Mouse (Mus musculus) kidney, adult 11 months (tissue): ENCODE measurements at regions not wholly inside any gene's neighbourhood (a gene's known extent, or its start where the extent isn't known, plus 50 kb on each side); places are given as distances from the start of the nearest gene placed in this dataset.

ENCODE experiments used
- DNase-seq: peaks from one replicate; pipeline ENCODE4 v3.0.0; 2022

DNA sequence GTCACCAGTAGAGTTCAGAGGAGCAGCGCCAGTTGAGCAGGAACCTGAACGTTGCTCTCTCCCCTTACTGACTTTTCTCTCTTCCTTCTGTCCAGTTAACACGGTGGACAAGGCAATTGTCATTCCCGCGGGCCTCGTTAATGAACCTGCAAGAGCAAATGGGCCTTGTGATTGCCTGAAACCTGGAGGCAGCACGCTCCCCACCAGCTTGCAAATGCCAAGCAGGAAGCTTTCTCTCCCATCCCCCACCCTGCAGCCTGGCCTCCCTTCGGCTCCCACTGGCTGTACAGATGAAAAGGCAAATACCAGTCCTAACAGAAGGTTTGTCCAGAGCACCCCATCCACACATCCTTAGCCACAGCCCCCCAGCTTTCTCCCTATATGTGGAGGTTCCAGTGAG is 298.3 kb downstream of the Bcor start:
- DNase-seq = no peak

DNA sequence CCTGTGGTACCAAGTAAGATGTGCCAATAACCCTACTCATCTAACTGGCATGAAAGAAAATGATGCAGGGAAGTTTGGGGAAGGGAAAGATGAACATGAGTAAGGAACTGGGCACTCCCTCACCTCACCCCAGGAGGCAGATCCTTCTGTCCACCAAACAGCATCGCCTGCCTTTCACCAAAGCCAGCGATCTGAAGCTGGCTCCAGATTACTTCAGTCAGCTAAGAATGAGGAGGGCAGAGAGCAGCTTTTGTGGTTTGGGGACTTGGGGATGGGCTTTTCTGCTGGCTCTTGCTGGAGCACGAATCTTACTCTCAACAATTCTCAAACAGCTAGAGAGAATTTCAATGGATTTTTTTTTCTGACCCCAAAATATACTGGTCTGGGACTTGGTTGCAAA is 297.0 kb downstream of the Bcor start:
- DNase-seq = no peak

DNA sequence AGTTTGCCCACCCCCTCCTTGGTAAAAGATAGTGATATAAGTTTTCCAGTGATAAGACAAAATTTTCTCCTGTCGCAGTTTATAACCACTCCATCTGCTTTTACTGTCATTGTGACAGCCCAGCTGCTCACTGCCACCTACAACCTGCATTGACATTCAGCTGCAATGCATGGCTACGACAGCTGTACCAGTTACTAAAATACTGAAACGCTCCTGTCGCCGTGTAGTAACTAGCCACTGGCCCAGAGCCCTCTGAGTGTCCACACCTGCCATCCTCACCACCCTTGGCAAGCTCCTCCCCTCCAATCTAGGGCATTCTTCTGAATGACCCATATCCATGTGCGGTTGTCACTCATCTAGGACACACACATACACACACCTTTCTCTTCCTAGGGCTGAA is 286.2 kb downstream of the Bcor start:
- DNase-seq = no peak

DNA sequence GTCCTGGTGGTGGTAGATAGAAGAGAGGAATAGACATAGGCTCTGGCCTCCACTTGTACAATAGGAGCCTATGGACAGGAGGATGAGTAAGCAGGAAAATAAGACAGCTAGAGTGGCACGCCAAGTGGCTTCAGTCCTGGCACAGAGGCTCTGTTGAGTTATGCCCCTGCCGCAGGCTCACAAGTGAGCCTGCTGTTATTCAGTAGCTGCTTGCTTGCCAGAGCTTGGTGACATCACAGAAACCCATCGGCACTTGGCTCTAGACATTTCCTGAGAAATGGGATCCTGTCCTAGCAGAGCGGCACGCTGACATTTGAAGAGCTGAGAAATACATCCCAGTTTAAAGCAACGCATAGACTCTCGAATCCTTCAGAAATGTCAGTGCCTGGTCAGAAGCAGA is 283.5 kb downstream of the Bcor start:
- no peak for DNase-seq

DNA sequence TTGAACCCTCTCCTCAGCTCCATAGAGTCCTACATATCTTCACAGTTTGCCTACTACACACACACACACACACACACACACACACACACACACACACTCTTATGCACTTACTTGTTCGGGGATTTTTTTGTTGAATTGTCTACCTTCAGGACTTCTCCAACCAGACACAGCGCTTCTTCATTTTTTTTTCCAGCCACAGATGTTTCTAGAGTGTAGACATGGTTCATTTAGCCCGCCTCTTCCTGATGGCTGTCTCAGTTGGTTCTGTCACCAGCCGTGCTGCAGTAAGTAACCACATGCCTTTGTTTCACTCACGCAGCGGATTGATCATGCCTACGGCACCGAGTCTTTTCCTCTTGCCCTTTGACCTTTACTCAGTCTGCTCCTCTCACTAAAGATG is 282.1 kb downstream of the Bcor start:
- DNase-seq = no peak

DNA sequence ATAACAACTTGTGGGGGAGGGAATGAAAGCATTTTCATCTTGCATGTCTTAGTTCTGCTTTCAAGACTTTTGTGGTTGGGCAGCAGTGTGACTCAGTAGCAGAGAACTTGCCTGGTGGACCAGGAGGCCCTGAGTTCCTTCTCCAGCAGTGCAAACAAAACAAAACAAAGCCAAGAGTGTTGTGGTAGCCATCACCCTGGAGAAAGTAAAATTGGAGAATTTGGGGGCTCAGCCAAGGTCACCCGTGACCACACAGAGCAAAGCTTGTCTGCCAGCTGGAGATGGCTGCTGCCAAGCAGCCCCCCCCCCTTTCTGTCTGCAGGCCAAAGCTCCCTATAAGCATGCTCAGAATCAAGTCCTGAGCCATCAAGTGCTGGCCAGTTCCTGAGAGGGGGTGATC is 279.2 kb downstream of the Bcor start:
- no peak for DNase-seq

DNA sequence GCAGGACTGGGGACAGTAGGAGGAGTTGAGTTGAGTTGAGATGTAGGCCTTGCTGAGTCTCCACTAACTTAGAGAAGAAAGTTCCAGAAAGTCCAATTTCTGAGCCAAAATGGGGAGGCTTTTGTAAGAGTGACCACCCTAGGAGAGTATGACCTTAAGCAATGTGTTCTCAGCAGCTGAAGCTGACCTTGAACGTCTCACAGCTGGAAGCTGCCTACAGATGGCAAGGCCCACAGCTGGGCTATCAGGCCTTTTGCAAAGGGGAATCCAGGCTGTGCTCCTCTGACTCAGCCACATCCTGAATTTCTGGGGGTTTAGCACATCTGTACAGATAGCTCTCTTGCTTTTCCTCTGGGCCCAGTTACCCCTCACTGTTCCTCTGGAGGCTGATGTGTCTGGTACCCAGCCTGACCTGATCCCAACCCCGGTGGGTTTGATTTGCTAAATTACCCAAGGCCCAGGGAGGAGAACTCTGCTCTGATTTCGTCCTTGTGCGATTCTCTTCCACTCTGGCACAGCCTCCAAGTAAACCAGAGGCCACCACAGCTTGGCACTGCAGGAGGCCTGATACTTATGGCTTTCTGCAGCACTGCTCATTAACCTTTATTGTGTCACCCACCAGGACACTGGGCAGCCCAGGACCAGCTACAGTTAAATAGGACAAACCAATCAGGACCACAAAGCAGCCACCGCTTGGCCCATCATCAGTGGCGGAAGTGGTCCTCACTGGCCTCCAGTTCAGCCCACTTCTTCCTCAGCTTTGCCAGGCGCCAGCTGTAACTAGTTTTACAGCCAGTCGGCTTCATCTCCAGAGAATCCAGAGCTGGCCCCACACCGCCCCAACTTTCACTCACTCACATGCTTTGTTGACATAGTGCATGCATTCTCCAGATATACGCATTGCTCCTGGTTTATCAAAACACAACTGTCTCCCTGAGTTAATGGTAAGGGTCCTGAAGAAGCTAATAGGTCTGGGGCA is 276.1 kb downstream of the Bcor start:
- DNase-seq = no peak

DNA sequence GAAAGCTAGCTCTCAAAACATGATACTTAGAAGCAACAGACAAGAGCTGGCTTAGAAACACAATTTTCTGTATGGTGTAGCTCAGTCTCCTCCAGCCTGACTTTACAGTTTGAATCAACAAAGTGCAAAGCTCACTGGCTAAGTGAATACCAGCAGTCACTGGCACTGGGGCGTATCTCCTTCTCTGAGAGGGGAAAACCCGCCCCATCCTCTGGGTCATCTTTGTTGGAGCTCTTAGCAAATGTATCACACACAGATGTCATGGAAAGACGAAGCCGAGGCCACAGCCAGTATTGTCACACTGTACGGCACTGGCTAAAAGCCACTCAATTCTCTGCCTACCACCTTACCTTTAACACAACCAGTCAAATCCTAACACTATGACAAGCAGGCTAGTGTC is 267.8 kb downstream of the Bcor start:
- no peak for DNase-seq

DNA sequence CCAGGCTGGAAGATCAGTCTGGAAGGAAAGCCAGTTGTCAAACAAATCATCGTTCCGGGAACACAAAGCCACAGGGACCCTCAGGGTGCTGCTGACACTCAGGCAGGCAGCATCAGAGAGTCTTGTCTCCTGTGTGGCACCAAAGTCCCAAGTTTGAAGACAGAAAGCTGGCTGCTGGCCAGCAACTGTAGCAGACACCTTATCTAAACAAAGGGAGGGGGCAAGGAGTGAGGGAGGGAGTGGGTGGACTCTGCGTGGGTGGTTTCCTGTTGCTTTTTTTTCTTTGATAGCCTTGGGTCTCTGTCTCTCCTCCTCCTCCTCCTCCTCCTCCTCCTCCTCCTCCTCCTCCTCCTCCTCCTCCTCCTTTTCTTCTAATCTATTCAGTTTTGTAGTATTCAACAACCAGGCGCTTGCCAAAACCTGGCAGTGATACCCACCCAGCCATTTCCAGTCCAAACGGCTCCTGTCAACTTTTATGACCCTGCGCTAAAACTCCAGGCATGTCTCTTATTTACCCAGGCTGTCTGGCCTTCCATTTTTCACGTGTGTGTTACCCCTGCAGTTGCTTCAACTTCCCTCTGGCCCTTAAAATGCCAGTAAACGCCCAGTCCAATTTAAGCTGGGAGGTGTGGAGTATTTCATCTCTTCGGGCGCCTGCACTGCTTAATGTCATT is 266.4 kb downstream of the Bcor start:
- DNase-seq = no peak

DNA sequence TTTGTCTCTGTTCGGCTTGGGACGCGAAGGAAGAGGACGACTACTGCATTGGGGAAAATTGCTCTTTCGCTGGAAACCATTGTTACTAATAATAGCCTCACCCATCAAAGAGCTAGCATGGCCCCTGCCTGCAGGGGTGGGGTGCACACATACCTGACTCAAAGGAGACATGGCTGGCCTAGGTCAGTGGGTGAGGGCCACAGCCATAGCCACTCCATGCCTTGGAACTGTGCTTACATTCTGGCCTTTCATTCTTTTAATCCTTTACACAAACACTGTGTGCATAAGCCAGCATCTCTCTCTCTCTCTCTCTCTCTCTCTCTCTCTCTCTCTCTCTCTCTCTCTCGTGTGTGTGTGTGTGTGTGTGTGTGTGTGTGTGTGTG is 265.9 kb downstream of the Bcor start:
- DNase-seq = no peak

DNA sequence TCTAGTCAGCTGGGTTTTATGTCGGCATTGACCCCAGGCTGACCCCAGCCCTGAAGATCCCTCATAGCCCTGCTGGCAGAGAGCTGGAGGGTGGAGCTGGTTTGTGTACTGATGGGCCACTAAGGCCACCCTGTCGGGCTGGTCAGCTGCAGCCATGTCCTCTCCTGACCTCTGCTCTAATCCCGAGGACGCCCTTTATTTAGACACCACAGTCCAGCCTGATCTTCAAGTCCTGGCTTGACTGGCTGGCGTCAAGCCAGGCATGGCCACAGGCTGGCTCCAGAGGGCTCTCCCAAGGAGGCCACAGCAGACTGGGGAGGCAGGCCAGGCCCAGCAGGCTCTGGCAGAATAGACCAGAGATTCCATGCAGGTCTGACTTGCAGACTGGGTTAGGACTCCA is 264.8 kb downstream of the Bcor start:
- peak; percentile 51 for DNase-seq

DNA sequence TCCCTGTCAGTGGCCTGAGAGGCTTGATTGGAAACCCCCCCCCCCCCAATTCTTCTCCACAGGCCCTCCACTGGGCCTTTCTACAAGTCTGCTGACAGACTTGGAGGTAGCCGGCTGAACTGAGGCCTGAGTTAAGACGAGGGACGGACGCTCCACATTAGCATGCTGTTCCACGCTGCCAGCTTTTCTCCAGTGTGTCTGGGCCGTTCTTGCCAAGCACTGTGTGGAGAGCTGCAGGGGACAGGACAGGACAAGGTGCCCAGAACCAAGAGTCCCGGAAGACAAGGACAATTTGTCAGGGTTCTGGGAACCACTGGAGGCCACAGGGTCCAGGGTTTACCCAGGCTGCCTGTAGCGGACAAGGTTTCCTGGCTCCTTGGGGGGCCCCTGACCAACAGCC is 261.9 kb downstream of the Bcor start:
- DNase-seq = no peak

DNA sequence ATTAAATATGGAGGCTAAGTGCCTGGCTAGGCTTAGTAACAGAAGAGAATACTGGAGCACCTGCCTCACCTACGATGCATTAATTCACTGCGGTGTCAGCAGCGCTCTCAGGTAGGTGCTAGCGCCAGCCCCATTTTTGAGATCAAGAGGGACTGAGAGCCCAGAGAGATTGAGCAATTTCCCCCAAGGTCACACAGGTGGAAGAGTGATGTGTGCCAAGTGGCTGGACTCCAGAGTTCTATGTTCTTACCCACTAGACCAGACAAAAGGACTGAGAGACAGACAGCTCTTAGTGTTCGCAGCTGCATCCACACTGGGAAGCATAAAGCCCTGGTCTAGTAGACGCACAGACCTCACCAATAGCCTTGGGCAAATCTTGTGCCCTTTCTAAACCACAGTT is 261.1 kb downstream of the Bcor start:
- DNase-seq = no peak

DNA sequence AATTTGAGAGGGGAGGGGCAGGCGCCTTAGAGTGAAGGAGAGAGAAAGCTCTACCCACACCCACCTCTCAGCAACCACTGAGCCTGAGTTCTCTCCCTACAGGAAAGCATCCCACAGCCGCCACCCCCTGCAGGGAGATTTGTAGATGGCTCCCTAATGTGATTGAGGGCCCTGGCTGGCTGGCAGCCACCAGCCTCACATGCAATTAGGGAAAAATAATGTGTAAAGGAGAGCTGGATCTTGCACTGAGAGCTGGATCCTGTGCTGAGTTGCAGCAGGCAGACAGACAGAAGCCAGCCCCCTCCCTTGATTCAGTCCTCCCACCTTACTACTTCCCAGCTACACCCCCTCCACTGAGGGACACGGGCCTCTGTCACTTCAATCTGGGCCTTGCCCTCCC is 260.2 kb downstream of the Bcor start:
- no peak for DNase-seq

DNA sequence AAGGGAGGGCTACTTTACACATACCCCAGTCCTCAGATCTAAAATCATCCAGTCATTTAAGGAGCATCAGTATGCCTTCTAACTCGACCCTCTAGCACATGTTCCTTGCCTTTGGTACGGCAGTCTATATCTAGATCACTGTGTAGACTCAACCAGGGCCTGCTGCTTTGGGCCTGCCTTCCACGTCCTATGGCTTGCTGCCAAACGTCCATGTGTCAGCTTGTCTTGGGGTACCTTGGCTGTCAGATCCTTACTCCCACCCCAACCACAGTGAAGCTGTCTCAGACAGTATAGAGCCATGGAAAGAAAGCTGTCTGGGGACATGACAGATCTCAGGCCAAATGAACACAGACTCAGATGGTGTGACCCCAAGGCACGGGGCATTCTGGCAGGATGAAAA is 258.4 kb downstream of the Bcor start:
- DNase-seq = no peak

DNA sequence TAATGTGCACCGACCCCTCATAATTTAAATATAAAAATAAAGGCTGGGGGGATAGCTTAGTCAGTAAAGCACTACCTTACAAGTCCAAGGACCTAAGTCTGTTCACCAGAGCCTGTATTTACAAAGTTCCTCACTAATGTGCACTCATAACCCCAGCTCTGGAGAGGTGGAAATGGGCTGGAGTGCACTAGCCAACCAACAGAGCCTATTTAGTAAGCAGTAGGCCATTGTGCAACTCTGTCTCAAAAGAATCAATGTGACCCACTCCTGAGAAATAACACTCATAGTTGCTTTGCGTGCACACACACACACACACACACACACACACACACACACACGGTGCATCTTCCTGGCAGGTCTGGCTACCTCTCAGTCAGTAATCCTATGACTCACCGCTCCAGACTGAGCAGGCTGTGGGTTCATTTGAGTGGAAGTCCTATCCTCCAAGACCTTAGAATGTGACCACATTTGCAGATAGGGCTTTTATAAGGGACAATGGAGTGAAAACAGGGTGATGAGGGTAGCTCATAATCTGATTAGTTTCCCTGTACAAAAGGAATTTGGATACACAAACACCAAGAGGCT is 256.9 kb downstream of the Bcor start:
- DNase-seq = no peak

DNA sequence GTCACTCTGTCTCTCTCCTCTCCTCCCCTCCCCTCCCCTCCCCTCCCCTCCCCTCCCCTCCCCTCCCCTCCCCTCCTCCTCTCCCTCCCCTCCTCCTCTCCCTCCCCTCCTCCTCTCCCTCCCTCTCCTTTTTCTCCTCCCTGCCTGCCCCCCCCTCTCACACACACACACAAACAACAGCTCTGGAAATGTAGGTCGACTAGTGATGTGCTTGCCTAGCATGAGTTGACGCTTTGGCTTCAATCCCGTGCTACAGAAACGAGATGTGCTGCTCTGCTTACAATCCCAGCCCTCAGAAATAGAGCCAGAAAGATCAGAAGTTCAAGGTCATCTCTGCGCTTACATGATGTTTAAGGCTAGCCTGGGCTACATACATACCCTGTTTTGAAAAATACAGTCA is 254.9 kb downstream of the Bcor start:
- DNase-seq = no peak

DNA sequence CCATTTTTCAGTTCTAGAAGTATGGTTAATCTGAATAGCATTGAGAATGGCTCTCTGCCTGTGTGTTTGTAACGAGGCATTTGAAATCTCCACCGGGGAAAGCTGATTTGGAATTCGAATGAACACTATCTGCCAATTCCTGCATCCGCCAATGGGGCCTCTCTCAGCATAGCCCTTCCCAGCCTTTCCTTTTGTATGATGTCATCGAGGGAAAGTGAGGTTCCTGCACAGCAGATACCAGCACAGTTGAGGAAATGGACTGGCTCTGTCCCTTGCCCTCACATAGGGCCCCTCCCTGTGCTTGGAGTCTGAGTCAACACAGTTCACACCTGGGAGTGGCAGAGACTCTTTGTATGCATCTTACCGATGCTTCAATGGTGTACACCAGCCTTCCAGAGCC is 253.0 kb downstream of the Bcor start:
- no peak for DNase-seq

DNA sequence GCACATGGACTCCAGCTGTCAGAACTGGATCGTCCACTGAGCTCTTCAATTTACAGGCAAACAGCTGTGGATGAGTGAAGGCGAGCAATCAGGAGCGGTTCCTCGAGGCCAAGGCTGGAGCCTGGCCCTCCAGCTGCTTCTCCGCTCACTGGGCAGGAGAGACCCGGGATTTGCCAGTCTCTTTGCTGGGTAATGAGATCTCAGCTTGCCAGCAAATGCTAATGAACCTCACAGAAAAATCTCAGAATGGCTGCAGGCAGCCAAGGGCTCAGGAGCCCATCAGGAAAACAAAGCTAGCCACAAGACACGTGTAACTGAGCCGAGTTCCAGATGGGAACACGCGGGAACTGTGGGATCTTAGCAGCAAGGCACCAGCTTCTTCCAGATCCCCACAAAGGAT is 244.2 kb downstream of the Bcor start:
- no peak for DNase-seq

DNA sequence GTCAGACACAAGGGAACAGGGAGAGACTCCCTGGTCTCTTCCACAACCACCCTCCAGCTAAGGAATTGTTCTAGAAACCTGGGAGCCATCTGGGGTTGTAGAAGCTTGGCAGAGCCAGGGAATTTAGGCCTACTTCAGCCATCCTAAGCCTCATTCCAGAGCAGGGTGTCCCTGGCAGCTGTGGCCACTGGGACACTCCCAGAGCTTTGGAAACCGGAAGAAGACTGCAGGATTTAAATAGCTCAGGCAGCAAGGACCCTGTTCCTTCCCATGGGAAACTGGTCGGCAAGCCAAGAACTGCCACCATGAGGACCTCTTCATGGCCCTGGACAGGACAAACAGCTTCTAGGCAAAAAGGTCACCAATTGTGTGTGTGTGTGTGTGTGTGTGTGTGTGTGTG is 239.9 kb downstream of the Bcor start:
- peak; percentile 36 for DNase-seq

DNA sequence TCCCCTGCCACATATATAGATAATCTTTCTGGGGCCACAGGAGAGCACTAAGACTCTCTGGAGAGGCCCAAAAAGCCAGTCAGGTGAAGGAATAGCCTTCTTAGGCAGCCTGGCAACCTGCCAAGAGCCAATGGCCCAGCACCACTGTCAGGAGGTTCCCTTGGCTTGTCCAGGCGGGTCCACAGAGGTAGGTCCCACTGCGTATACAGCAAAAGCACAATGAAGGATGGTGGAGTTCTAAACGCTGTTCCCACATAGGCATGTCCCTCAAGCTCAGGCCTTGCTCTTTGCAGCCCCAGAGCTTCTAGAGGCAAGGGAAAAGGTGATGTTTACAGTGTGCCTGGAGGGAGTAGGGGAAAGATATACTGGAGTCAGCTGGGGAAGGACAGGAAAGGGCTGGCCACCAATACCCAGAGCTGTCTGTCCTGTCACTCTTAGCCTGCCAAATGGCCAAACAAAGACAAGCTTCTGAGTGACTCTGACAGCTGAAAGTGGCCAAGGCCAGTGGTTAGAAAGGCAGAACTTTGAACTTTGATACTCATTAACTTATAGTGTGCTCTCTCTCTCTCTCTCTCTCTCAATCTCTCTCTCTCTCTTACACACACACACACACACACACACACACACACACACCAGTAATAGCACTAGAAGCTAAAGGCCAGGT is 235.4 kb downstream of the Bcor start:
- peak; percentile 12 for DNase-seq

DNA sequence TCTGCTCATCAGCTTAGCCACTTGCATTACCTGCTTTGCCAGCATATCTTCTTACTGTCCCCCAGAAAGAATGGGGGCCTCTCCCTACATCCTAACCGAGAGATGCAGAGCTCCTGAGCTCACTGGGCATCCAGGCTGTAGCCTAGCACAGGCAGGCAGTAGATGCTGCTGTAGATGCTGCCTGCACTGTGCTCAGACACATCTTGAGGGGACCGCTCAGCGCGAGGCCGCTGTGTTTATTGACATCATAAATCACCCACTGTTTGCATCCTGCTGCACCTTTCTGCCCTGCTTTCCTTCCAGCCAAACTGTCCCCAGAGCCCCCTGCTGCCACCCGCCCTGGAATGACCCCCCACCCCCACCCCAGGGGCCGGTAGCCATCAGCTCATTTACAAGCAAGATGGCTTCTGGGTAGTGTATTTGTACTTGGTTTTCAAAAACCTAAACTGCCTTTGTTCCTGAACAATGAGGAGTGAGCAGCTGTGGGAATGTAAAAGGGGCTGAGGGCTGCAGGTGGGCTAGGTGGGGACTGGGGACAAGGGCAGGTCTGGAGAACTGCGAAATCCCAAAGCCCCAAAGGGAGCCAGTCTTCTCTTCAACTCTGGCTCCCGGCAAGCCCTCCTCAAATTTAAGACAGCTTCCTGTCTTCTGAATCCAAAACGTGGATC is 233.2 kb downstream of the Bcor start:
- DNase-seq = no peak

DNA sequence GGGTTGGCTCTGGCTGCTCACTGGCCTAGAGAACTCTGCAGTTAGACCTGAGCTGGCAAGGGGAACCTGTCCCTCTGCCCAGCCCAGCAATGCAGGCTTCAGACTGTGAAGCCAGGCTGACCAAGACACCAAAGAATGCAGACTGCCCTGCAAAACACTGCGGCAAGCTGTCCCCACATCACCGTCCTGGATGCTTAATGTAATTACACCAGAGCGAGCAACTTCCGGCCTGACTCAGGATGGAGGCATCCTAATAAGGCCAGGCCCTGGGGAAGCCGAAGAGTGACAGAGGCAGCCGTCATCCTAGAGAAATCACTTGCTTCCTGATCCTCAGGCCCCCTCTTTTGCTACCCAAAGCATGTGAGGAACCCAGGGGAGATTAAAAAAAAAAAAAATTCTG is 230.7 kb downstream of the Bcor start:
- DNase-seq = no peak
